Mouse (Mus musculus): ENCODE results near the gene Metrn. TPM values are rescaled to one million over a fixed set of nuclear protein-coding genes. Genes with fewer than 3 reads are reported as not detected.

The Metrn gene
- polyA plus RNA-seq, 1 experiment from 2014 or later, result 50.1 TPM

DNA sequence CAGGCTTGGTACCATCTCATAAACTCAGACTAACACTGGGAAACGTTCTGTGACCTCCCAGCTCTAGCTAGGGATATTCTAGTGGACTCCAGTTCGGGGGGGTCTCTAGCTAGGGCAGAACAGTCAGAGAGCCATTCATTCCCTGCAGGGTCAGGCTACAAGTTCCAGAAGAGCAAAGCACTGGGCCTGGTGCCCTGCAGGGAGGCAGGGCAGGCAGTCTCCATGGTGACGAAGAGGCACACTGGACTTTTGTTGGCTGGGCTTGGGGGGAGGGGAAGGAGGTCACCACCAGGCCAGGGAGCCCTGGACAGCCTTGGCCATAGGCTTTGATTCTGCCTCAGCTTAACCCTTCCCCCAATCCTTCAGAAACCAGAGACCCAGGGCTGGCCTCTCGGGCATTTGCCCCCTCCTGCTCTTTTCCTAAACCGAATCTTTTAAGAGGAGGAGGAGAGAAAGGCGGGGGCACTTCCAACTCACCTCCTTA lies 1.3 kb downstream of the Metrn start, which contains the start of gene AC134908.4:
Gene AC134908.4 (minus strand): TSS at position 51 of the 484 bp plus-strand sequence.
- H3K9me3 ChIP-seq, result no peaks in the 10 kb centered on the region
- H3K36me3 ChIP-seq, result no peaks in the 10 kb centered on the region
- WGBS, result 13% methylated on average over 6 of the region's 6 CpGs
- 0 out of 2 replicates have a peak within 1 kb of the TSS, but pooled peaks have one; percentile 16 for H3K27ac ChIP-seq
- H3K9ac ChIP-seq, result peak within 1 kb of the TSS; percentile 76
- peaks cover 50% of the 10 kb centered on the region for H3K4me1 ChIP-seq
- no peaks in the 10 kb centered on the region for H3K27me3 ChIP-seq
- ATAC-seq (ENCODE audit: insufficient number of reproducible peaks, insufficient read depth, low FRiP score, low TSS enrichment, low read depth), result no peak
- H3K4me3 ChIP-seq, result peak within 1 kb of the TSS; percentile 64
- peak within 1 kb of the TSS; percentile 98 for H3K4me2 ChIP-seq

DNA sequence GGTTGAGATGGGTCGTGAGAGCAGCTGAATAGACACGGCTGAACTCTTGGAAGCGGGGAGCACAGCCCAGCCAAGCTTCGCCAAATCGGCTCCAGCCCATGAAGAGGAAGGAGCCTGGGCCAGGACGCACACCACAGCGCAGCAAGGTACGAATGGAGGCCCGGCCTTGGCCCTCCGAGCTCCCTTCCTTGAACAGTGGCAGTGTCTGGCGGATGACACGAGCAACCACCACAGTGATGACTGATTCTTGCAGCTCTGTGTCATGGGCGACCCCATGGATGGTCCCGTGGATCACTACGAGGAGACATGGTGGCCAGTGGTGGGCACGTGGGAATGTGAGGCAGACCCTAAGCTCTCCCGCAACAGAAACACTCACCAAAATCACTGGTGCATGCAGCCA lies 1.9 kb downstream of the Metrn start:
- peak overlapping the region; percentile 98 for H3K4me2 ChIP-seq
- no peak for ATAC-seq (ENCODE audit: insufficient number of reproducible peaks, insufficient read depth, low FRiP score, low TSS enrichment, low read depth)
- H3K9me3 ChIP-seq, result no peaks in the 10 kb centered on the region
- no peak overlapping the region for H3K27ac ChIP-seq
- no peaks in the 10 kb centered on the region for H3K27me3 ChIP-seq
- WGBS, result 71% methylated on average over 17 of the region's 17 CpGs
- peaks cover 53% of the 10 kb centered on the region for H3K4me1 ChIP-seq
- 0 out of 2 replicates have a peak overlapping the region, but pooled peaks have one; percentile 76 for H3K9ac ChIP-seq
- peak overlapping the region; percentile 64; the same call in 1 of the 2 replicates for H3K4me3 ChIP-seq
- H3K36me3 ChIP-seq, result no peaks in the 10 kb centered on the region

DNA sequence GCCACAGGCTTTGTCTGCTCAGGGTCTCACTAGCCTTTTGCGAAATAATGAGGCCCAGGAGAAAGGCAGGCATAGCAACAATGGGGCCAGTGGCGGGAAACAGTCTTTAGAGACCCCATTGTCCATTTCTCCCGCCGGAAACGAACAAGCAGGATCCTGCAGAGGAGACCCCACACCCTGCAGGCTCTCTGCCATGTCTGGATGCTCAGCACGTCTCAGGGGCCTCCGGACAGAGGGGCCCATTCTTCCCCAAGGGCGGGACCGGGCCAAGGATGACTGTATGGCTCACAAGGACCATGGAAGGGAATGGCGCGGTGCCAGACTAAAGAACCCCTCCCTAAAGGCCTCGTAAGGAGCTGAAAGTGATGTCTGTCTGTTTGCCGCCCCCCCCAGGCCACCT lies 2.7 kb downstream of the Metrn start:
- WGBS, result 58% methylated on average over 13 of the region's 13 CpGs
- H3K27ac ChIP-seq, result no peak overlapping the region
- ATAC-seq (ENCODE audit: insufficient number of reproducible peaks, insufficient read depth, low FRiP score, low TSS enrichment, low read depth), result no peak
- H3K4me2 ChIP-seq, result no peak overlapping the region
- 0 out of 2 replicates have a peak overlapping the region, but pooled peaks have one; percentile 21 for H3K9ac ChIP-seq
- H3K9me3 ChIP-seq, result no peaks in the 10 kb centered on the region
- no peaks in the 10 kb centered on the region for H3K27me3 ChIP-seq
- peaks cover 7% of the 10 kb centered on the region for H3K36me3 ChIP-seq
- H3K4me3 ChIP-seq, result no peak overlapping the region
- H3K4me1 ChIP-seq, result peaks cover 53% of the 10 kb centered on the region

DNA sequence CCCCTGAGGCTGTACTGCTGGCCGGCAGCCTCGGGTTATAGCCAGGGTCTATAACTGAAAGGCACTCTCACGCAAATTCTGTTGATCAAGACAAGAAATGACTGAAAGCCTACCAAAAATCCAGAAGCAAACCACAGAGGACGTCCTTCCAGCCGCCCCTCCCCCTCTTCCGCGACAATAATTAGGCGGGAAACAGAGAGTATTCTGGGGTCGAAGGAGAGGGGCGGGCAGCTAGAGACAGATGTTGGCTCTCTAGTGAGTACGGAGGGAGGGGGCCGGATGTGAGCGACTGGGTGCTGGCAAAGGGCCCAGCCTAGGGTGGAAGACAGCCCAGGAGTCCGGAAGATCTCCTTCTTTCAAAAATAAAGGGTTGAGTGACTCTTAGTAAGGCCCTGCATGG lies 4.3 kb downstream of the Metrn start, which contains the start of gene Fam173a:
Gene Fam173a (minus strand): TSS at position 287 of the 400 bp plus-strand sequence.
- H3K27ac ChIP-seq, result peak within 1 kb of the TSS; percentile 94
- peak within 1 kb of the TSS; percentile 82 for H3K9ac ChIP-seq
- H3K4me3 ChIP-seq, result peak within 1 kb of the TSS; percentile 75
- peak within 1 kb of the TSS; percentile 87 for H3K4me2 ChIP-seq
- no peaks in the 10 kb centered on the region for H3K27me3 ChIP-seq
- under 1% methylated on average over 14 of the region's 14 CpGs for WGBS
- no peaks in the 10 kb centered on the region for H3K9me3 ChIP-seq
- peak; percentile 49; the same call in 1 of the 2 replicates for ATAC-seq (ENCODE audit: insufficient number of reproducible peaks, insufficient read depth, low FRiP score, low TSS enrichment, low read depth)
- peaks cover 20% of the 10 kb centered on the region for H3K36me3 ChIP-seq
- peaks cover 51% of the 10 kb centered on the region for H3K4me1 ChIP-seq

DNA sequence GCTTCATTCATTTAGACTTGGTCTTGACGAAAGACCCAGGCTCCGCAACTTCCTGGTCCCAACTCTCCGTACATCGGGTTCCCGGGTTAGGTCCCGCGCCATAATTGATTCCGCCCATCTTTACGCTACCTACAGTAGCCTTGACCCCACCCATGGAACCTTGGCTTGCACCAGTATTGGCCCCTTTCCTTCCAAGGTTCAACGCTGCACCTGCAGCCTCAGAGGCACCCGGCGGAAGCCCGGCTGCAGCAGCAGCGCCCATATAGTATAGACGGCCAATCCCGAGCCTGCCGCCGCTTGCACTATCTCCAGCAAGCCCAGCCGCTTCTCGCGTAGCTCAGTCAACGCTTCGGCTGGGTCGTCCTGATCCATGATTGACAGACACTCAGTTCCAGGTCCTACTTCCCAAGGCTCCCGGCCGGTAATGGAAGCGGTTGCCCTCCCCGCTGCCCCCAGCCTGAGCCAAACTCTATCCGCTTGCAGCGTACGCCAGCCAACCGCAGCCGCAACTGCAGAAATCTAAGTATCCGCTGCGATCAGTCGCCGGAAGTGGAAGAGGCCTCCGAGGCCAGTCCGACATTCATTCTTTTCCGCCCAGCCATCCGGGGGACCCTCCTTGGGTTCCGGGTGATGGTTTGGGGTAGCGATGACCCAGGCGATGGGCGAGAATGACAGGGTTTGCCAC lies 5.0 kb downstream of the Metrn start:
- Histone ChIP-seq H3K4me1 (peaks cover 45% of the 10 kb centered on the region), H3K27ac (peak overlapping the region; percentile 94), H3K9ac (peak overlapping the region; percentile 82), H3K9me3 (no peaks in the 10 kb centered on the region), H3K36me3 (peaks cover 23% of the 10 kb centered on the region), H3K4me3 (peak overlapping the region; percentile 75), H3K27me3 (no peaks in the 10 kb centered on the region), H3K4me2 (peak overlapping the region; percentile 87)
- peak; percentile 23; the same call in 1 of the 2 replicates for ATAC-seq (ENCODE audit: insufficient number of reproducible peaks, insufficient read depth, low FRiP score, low TSS enrichment, low read depth)
- under 1% methylated on average over 45 of the region's 45 CpGs for WGBS

DNA sequence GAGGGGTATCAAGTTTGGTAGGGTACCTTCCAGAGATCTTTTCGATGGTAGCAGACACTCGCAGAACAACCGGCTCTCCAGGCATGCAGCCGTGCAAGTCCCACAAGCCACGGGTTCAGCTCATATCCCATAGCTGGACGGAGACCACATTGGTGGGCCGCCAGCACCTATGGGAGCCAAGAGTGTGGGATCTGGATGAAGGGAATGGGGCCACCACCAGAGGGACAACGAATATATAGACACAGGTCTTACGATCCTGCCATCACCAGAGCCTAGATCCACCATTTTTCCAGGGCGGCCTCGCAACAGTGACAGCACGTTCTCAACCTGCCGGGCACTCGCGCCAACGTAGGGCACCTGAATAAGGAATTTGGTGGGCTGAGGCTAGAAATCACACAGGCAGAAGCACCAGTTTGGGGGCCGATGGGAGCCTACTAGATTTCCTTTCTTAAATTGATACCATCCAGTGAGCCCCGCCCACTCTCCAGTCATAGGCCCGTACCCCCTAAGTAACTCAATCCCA lies 5.6 kb downstream of the Metrn start:
- Histone ChIP-seq H3K36me3 (peaks cover 23% of the 10 kb centered on the region), H3K27me3 (no peaks in the 10 kb centered on the region), H3K9ac (peak overlapping the region; percentile 82), H3K9me3 (no peaks in the 10 kb centered on the region), H3K4me2 (peak overlapping the region; percentile 87), H3K4me1 (peaks cover 43% of the 10 kb centered on the region), H3K4me3 (peak overlapping the region; percentile 75), H3K27ac (peak overlapping the region; percentile 94)
- no peak for ATAC-seq (ENCODE audit: insufficient number of reproducible peaks, insufficient read depth, low FRiP score, low TSS enrichment, low read depth)
- WGBS, result 27% methylated on average over 19 of the region's 19 CpGs

DNA sequence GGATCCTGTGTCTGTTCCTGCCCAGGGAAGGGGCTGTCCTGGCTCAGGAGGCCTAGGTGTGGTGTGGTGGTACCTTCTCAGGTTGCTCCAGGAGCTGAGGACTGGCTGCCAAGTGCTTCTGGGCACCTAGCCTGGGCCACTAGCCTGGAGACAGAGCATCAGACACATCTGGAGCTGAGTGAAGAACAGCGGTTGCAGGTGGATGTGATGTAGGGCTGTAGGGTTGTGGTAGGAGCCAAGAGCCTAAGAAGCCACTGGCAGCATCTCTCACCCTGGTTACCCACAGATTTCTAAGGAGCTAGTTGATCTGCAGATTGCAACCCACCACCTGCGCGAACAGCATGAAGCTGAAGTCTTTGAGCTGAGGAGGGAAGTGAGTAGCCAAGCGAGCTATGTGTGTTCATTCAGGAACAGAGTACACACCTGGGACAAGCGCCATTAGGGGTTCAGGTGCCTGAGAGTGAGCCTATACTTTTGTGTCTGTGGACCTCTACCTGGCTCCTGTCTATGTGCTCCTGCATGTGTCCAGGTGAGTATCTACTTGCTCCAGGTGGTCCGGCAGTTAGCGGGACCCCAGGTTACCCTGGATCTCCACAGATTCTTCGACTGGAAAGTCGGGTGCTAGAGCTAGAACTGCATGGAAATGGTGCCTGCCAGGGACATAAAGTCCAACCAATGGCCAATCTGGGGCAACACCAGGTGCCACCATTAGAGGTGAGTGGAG lies 10.0 kb downstream of the Metrn start:
- no peaks in the 10 kb centered on the region for H3K27me3 ChIP-seq
- H3K36me3 ChIP-seq, result peaks cover 47% of the 10 kb centered on the region
- no peak for ATAC-seq (ENCODE audit: insufficient number of reproducible peaks, insufficient read depth, low FRiP score, low TSS enrichment, low read depth)
- H3K9me3 ChIP-seq, result no peaks in the 10 kb centered on the region
- no peak overlapping the region for H3K4me3 ChIP-seq
- H3K9ac ChIP-seq, result no peak overlapping the region
- WGBS, result 93% methylated on average over 9 of the region's 9 CpGs
- no peak overlapping the region for H3K4me2 ChIP-seq
- H3K4me1 ChIP-seq, result peaks cover 30% of the 10 kb centered on the region
- H3K27ac ChIP-seq, result no peak overlapping the region

DNA sequence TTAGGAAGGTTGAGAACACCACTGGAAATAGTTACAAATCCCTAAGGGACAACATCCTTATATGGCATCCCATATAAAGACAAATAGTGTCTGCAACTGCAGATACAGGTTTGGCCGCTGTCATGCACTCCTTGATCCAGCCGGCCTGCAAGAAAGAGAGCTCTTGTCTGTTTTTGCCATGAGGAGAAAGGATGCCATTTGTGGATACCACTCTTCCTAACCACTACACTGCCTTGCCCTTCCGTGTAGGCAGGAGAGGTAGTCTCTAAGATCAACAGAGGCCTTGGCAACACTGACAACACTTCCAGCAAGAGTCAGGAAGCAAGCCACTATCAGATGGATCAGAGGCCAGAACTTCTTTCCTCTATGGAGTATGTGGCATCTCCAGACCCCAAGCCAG lies 10.7 kb downstream of the Metrn start, which contains the start of gene Ccdc78:
Gene Ccdc78 (plus strand): TSS at position 301 of the 400 bp plus-strand sequence.
- peak within 1 kb of the TSS; percentile 84 for H3K4me2 ChIP-seq
- peak within 1 kb of the TSS; percentile 70 for H3K4me3 ChIP-seq
- H3K27ac ChIP-seq, result peak within 1 kb of the TSS; percentile 90
- H3K9ac ChIP-seq, result peak within 1 kb of the TSS; percentile 91
- 82% methylated on average over 3 of the region's 3 CpGs for WGBS
- peaks cover 53% of the 10 kb centered on the region for H3K36me3 ChIP-seq
- peaks cover 27% of the 10 kb centered on the region for H3K4me1 ChIP-seq
- no peak for ATAC-seq (ENCODE audit: insufficient number of reproducible peaks, insufficient read depth, low FRiP score, low TSS enrichment, low read depth)
- no peaks in the 10 kb centered on the region for H3K9me3 ChIP-seq
- H3K27me3 ChIP-seq, result no peaks in the 10 kb centered on the region

DNA sequence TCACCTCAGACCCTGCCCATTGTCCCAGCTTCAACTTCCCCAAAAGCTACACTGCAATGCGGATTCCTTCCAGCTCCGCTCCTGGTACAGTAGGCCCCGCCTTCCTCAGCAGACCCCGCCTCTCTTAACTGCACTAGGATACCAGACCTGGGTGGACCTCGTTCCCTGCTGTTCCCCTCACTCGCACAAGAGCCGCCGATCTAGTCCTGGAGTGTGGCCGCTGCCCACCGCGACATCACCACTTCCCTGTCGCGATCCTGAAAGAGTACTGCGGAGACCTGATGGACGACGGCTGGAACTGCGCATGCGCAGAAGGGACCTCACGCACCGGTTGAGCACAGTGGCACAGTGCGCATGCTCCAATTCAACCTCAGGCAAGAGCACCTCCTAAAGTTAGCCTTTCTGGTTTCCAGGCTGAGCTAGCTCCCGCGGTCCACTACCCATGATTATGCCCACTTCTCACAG lies 11.6 kb downstream of the Metrn start, which contains the start of gene Haghl:
Gene Haghl (minus strand): TSS at position 393 of the 465 bp plus-strand sequence.
- H3K4me3 ChIP-seq, result peak within 1 kb of the TSS; percentile 70
- H3K36me3 ChIP-seq, result peaks cover 63% of the 10 kb centered on the region
- H3K4me2 ChIP-seq, result peak within 1 kb of the TSS; percentile 84
- no peaks in the 10 kb centered on the region for H3K27me3 ChIP-seq
- peak within 1 kb of the TSS; percentile 91 for H3K9ac ChIP-seq
- no peaks in the 10 kb centered on the region for H3K9me3 ChIP-seq
- under 1% methylated on average over 23 of the region's 23 CpGs for WGBS
- H3K27ac ChIP-seq, result peak within 1 kb of the TSS; percentile 90
- H3K4me1 ChIP-seq, result peaks cover 18% of the 10 kb centered on the region
- ATAC-seq (ENCODE audit: insufficient number of reproducible peaks, insufficient read depth, low FRiP score, low TSS enrichment, low read depth), result peak; percentile 79

DNA sequence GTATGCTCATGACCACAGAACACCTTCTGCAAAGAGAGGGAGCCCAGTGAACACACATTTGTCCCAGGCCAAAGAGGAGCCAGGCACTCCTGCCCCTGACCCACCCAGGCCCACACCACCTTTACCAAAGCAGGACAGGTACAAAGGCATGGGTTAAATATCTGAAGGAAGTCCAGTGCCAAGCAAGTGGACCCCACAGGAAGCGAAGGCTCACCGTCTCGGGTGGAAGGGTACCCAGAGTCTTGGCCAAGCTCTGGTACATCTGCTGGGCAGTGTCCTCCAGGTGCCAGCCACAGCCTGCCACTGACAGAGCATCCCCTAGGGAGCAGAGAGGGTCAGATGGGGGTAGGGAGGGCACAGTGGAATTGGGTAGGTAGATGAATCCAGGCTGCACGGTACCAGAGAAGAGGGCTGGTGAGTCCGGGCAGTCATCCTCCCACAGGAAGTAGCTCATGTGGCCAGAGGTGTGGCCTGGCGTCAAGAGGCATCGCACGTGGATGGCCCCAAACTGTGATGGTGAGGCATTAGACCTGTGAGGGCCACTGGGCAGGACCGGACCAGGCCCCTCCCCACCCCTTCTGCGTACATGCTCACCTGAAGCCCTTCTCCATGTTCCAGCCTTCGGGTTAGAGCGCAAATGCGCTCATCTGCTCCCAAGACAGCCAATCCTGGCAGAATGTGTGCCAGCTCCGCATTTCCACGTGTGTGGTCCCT lies 12.9 kb downstream of the Metrn start:
- no peak overlapping the region for H3K27ac ChIP-seq
- H3K4me3 ChIP-seq, result peak overlapping the region; percentile 70
- H3K4me2 ChIP-seq, result peak overlapping the region; percentile 84
- peaks cover 65% of the 10 kb centered on the region for H3K36me3 ChIP-seq
- H3K9me3 ChIP-seq, result no peaks in the 10 kb centered on the region
- peak overlapping the region; percentile 91 for H3K9ac ChIP-seq
- H3K4me1 ChIP-seq, result peaks cover 18% of the 10 kb centered on the region
- no peak for ATAC-seq (ENCODE audit: insufficient number of reproducible peaks, insufficient read depth, low FRiP score, low TSS enrichment, low read depth)
- 75% methylated on average over 15 of the region's 15 CpGs for WGBS
- no peaks in the 10 kb centered on the region for H3K27me3 ChIP-seq
